Mouse (Mus musculus) heart, embryonic 16.5 days (tissue): ENCODE measurements at regions not wholly inside any gene's neighbourhood (a gene's known extent, or its start where the extent isn't known, plus 50 kb on each side); places are given as distances from the start of the nearest gene placed in this dataset.

Source experiments
- ATAC-seq: fragments of 200-750 bp; cut with Nextera tagmentation; replicated peaks from 2 replicates; pipeline ENCODE4 v1.8.0; 2017; ENCODE audit warnings: moderate number of reproducible peaks; ENCODE audit not compliant: insufficient read depth, low FRiP score; ENCODE audit errors: extremely low read depth
- H3K27ac ChIP-seq: fragments of 300-500 bp; sonication (generic); 2 replicates; pipeline ENCODE4 v1.5.1; 2014; ENCODE audit warnings: mild to moderate bottlenecking, low read length, control low read depth, moderate library complexity
- H3K27me3 ChIP-seq: fragments of 300-500 bp; sonication (generic); 2 replicates; pipeline ENCODE4 v1.6.1; 2014; ENCODE audit warnings: low read length, mixed read lengths; ENCODE audit not compliant: control insufficient read depth, insufficient read depth
- H3K36me3 ChIP-seq: fragments of 300-500 bp; sonication (generic); 2 replicates; pipeline ENCODE4 v1.6.1; 2014; ENCODE audit not compliant: control insufficient read depth, insufficient read depth
- H3K4me1 ChIP-seq: fragments of 300-500 bp; sonication (generic); 2 replicates; pipeline ENCODE4 v1.6.1; 2014; ENCODE audit warnings: low read length, mixed read lengths; ENCODE audit not compliant: control insufficient read depth, insufficient read depth
- H3K4me2 ChIP-seq: fragments of 300-500 bp; sonication (generic); 2 replicates; pipeline ENCODE4 v1.6.1; 2014; ENCODE audit warnings: low read depth, mild to moderate bottlenecking, control low read depth, low read length
- H3K4me3 ChIP-seq: fragments of 300-500 bp; sonication (generic); 2 replicates; pipeline ENCODE4 v1.5.1; 2014; ENCODE audit warnings: mild to moderate bottlenecking, control low read depth, low read length
- H3K9ac ChIP-seq: fragments of 300-500 bp; sonication (generic); 2 replicates; pipeline ENCODE4 v1.6.1; 2014; ENCODE audit warnings: low read length, control low read depth
- H3K9me3 ChIP-seq: fragments of 300-500 bp; sonication (generic); replicated peaks from 2 replicates; pipeline ENCODE4 v1.6.1; 2016; ENCODE audit warnings: low read length; ENCODE audit not compliant: control insufficient read depth
- WGBS: fragments of 180-500 bp; shearing (Covaris S2); extraction: QIAGEN DNeasy Blood & Tissue Kit; methylation state at CpG from one replicate; pipeline ENCODE4 v1.1.7; 2014; 5-methylcytosine and 5-hydroxymethylcytosine counted together

- Histone ChIP-seq H3K4me3 (no peak overlapping the region), H3K27me3 (no peaks in the 10 kb centered on the region), H3K36me3 (no peaks in the 10 kb centered on the region), H3K9ac (no peak overlapping the region), H3K27ac (no peak overlapping the region), H3K4me2 (no peak overlapping the region), H3K9me3 (no peaks in the 10 kb centered on the region), H3K4me1 (no peaks in the 10 kb centered on the region)
- 54% methylated on average over 3 of the region's 3 CpGs for WGBS
- ATAC-seq: no peak
Measured at GRCm38 (mm10) chr3:144264554-144264953, 59.5 kb upstream of the Lmo4 start.

GRCm38 (mm10) chr3:144260886-144261285 is 55.9 kb upstream of the Lmo4 start:
- H3K4me3 ChIP-seq: no peak overlapping the region
- H3K4me2 ChIP-seq: no peak overlapping the region
- H3K36me3 ChIP-seq: no peaks in the 10 kb centered on the region
- no peak overlapping the region for H3K27ac ChIP-seq
- H3K9ac ChIP-seq: no peak overlapping the region
- H3K9me3 ChIP-seq: no peaks in the 10 kb centered on the region
- WGBS: 54% methylated on average over 2 of the region's 2 CpGs
- no peaks in the 10 kb centered on the region for H3K27me3 ChIP-seq
- H3K4me1 ChIP-seq: no peaks in the 10 kb centered on the region
- ATAC-seq: no peak

- H3K4me1 ChIP-seq: no peaks in the 10 kb centered on the region
- H3K27me3 ChIP-seq: no peaks in the 10 kb centered on the region
- no peak overlapping the region for H3K27ac ChIP-seq
- no peak overlapping the region for H3K4me3 ChIP-seq
- 69% methylated on average over 6 of the region's 6 CpGs for WGBS
- no peak overlapping the region for H3K4me2 ChIP-seq
- H3K36me3 ChIP-seq: no peaks in the 10 kb centered on the region
- H3K9me3 ChIP-seq: no peaks in the 10 kb centered on the region
- no peak overlapping the region for H3K9ac ChIP-seq
- no peak for ATAC-seq
Measured at GRCm38 (mm10) chr3:144257714-144258517, 52.9 kb upstream of the Lmo4 start.

GRCm38 (mm10) chr3:144257196-144257595 is 52.2 kb upstream of the Lmo4 start:
- Histone ChIP-seq H3K4me1 (no peaks in the 10 kb centered on the region), H3K4me3 (no peak overlapping the region), H3K27me3 (no peaks in the 10 kb centered on the region), H3K4me2 (no peak overlapping the region), H3K9me3 (no peaks in the 10 kb centered on the region), H3K9ac (no peak overlapping the region), H3K27ac (no peak overlapping the region), H3K36me3 (no peaks in the 10 kb centered on the region)
- no peak for ATAC-seq
- 66% methylated on average over 9 of the region's 9 CpGs for WGBS

- Histone ChIP-seq H3K9me3 (no peaks in the 10 kb centered on the region), H3K4me3 (no peak overlapping the region), H3K4me2 (no peak overlapping the region), H3K9ac (no peak overlapping the region), H3K4me1 (no peaks in the 10 kb centered on the region), H3K36me3 (no peaks in the 10 kb centered on the region), H3K27ac (no peak overlapping the region), H3K27me3 (no peaks in the 10 kb centered on the region)
- ATAC-seq: no peak
- 63% methylated on average over 12 of the region's 12 CpGs for WGBS
Measured at GRCm38 (mm10) chr3:144255596-144256550, 50.9 kb upstream of the Lmo4 start.
